9 mouse cellular contexts compared by ENCODE assay signal in the genomic region with DNA sequence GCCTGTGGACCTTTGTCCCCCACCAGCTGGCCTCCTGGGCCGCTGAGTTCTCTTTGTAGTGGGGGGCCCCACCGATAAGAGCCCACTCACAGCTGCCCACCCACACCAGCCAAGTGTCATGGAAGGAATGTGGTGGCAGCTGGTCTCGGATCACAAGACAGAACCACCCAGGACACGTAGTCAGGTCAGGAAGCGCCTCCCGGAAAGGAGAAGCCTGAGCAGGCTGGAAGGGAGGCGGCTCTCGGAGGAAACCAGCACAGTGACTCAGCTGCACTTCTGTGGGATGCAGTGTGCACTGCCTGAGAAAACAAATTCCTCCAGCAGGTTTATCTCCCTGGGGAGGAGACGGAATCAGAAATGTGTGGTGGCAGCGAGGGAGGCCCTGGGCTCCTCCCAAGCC.
DNase-seq lines count a peak whose midpoint lies in the region; ATAC-seq and TF ChIP-seq lines count a peak whose summit lies in the region.
"Had no signal": no experiment of that assay in that cellular context is flagged by ENCODE, and none has a peak within 500 bp of the region (broad histone marks: within the 10 kb centered on the region; RNA-seq: fewer than 3 reads in every experiment).

No protein-coding gene starts in this region.

- no peak overlapping the region for H3K27ac ChIP-seq in liver, embryonic 16.5 days (ENCODE audit: low read length)
- no peak overlapping the region for H3K27ac ChIP-seq in neural tube, embryonic 15.5 days (replicated peaks)
- H3K27ac ChIP-seq in hindbrain, embryonic 16.5 days (ENCODE audit: low read depth, low read length): no peak overlapping the region
- H3K27ac ChIP-seq: embryonic facial prominence, embryonic 12.5 days; lung, embryonic 15.5 days had no signal

- H3K4me1 ChIP-seq in liver, embryonic 16.5 days (ENCODE audit: control insufficient read depth, low read depth, low read length): peaks cover 4% of the 10 kb centered on the region
- peaks cover 15% of the 10 kb centered on the region for H3K4me1 ChIP-seq in neural tube, embryonic 15.5 days
- H3K4me1 ChIP-seq in hindbrain, embryonic 16.5 days (ENCODE audit: control insufficient read depth, insufficient read depth, low read depth, low read length): peaks cover 10% of the 10 kb centered on the region
- H3K4me1 ChIP-seq: embryonic facial prominence, embryonic 12.5 days had no signal

- intact Hi-C loops in heart, postnatal 10 days (cut with DNase I): loop anchor here (2.0 to 5.0 kb wide), 2 partner anchors 87 to 218 kb away; partner anchors contain the start of gene Mef2a

- H3K9ac ChIP-seq in liver, embryonic 16.5 days (ENCODE audit: low read depth, low read length): no peak overlapping the region
- H3K9ac ChIP-seq in neural tube, embryonic 15.5 days (replicated peaks): no peak overlapping the region
- H3K9ac ChIP-seq in hindbrain, embryonic 16.5 days (ENCODE audit: low read depth, low read length): no peak overlapping the region
- H3K9ac ChIP-seq: embryonic facial prominence, embryonic 12.5 days; lung, embryonic 15.5 days had no signal

- no peaks in the 10 kb centered on the region for H3K27me3 ChIP-seq in C2C12 (ENCODE audit: control insufficient read depth, insufficient read depth, insufficient read length)
- H3K27me3 ChIP-seq in liver, embryonic 16.5 days (ENCODE audit: control insufficient read depth, insufficient read depth, low read depth, low read length): no peaks in the 10 kb centered on the region
- H3K27me3 ChIP-seq in neural tube, embryonic 15.5 days (replicated peaks): no peaks in the 10 kb centered on the region
- no peaks in the 10 kb centered on the region for H3K27me3 ChIP-seq in hindbrain, embryonic 16.5 days (replicated peaks; ENCODE audit: control insufficient read depth, insufficient read depth, low read length)
- H3K27me3 ChIP-seq: lung, embryonic 15.5 days had no signal

- no peak overlapping the region for H3ac ChIP-seq in C2C12 (ENCODE audit: control insufficient read depth, insufficient read length, low read depth)

- no peaks in the 10 kb centered on the region for H3K36me3 ChIP-seq in C2C12 (ENCODE audit: control insufficient read depth, insufficient read depth)
- H3K36me3 ChIP-seq in liver, embryonic 16.5 days (ENCODE audit: control insufficient read depth, insufficient read depth): no peaks in the 10 kb centered on the region
- H3K36me3 ChIP-seq in neural tube, embryonic 15.5 days: no peaks in the 10 kb centered on the region
- no peaks in the 10 kb centered on the region for H3K36me3 ChIP-seq in hindbrain, embryonic 16.5 days (ENCODE audit: control insufficient read depth, insufficient read depth, low read length)
- H3K36me3 ChIP-seq: embryonic facial prominence, embryonic 12.5 days; lung, embryonic 15.5 days had no signal

- H3K9me3 ChIP-seq in liver, embryonic 16.5 days (replicated peaks; ENCODE audit: control insufficient read depth, low read length): no peaks in the 10 kb centered on the region
- no peaks in the 10 kb centered on the region for H3K9me3 ChIP-seq in neural tube, embryonic 15.5 days (replicated peaks)
- no peaks in the 10 kb centered on the region for H3K9me3 ChIP-seq in hindbrain, embryonic 16.5 days (ENCODE audit: control insufficient read depth, low read length)
- H3K9me3 ChIP-seq: embryonic facial prominence, embryonic 12.5 days; lung, embryonic 15.5 days had no signal

- no peaks in the 10 kb centered on the region for H3K79me2 ChIP-seq in C2C12 (ENCODE audit: control insufficient read depth, insufficient read depth)

- H3K79me3 ChIP-seq in C2C12 (ENCODE audit: low read depth): no peaks in the 10 kb centered on the region

- peak; percentile 35 for DNase-seq in ZHBTc4 (ENCODE audit: low read depth, low spot score)
- peak; percentile 59 to 61 for DNase-seq in heart, postnatal 10 days
- DNase-seq in thymus, postnatal 25 days: no peak

- ATAC-seq in liver, embryonic 16.5 days (ENCODE audit: low read depth): 0 out of 2 replicates have a peak, but pooled peaks have one; percentile 17
- ATAC-seq in neural tube, embryonic 15.5 days (ENCODE audit: low FRiP score): no peak
- no peak for ATAC-seq in hindbrain, embryonic 16.5 days

- no peak for TF ChIP-seq CTCF in C2C12 (IDR thresholded peaks at IDR 0.05; ENCODE audit: control insufficient read depth, insufficient read depth, insufficient read length)

- H3K4me3 ChIP-seq in C2C12 (ENCODE audit: insufficient read depth, poor library complexity, severe bottlenecking): no peak overlapping the region
- H3K4me3 ChIP-seq in liver, embryonic 16.5 days (ENCODE audit: low read depth, low read length): no peak overlapping the region
- no peak overlapping the region for H3K4me3 ChIP-seq in neural tube, embryonic 15.5 days (replicated peaks)
- no peak overlapping the region for H3K4me3 ChIP-seq in hindbrain, embryonic 16.5 days (ENCODE audit: low read length)
- H3K4me3 ChIP-seq: embryonic facial prominence, embryonic 12.5 days; lung, embryonic 15.5 days had no signal

- no peak overlapping the region for H3K4me2 ChIP-seq in liver, embryonic 16.5 days (ENCODE audit: low read depth, low read length)
- no peak overlapping the region for H3K4me2 ChIP-seq in neural tube, embryonic 15.5 days
- H3K4me2 ChIP-seq in hindbrain, embryonic 16.5 days (ENCODE audit: low read length): no peak overlapping the region
- H3K4me2 ChIP-seq: embryonic facial prominence, embryonic 12.5 days; lung, embryonic 15.5 days had no signal

- 19% methylated on average over 10 of the region's 10 CpGs for WGBS in liver, embryonic 16.5 days (ENCODE audit: insufficient replicate concordance)
- 85% methylated on average over 10 of the region's 10 CpGs for WGBS in neural tube, embryonic 15.5 days
- 85% methylated on average over 10 of the region's 10 CpGs for WGBS in hindbrain, embryonic 16.5 days

TF ChIP-seq in C2C12, 6 proteins besides CTCF, POLR2A, EP300 and RAD21:
- no peak for TF ChIP-seq CEBPB (IDR thresholded peaks at IDR 0.05; ENCODE audit: low read depth)
- no peak for TF ChIP-seq MYOG (IDR thresholded peaks at IDR 0.05; ENCODE audit: control insufficient read depth, extremely low read depth, insufficient read length)
- TF ChIP-seq USF1 (IDR thresholded peaks at IDR 0.05; ENCODE audit: low read depth): no peak
- peak; percentile 52 for TF ChIP-seq MAX (IDR thresholded peaks at IDR 0.05)
- TF ChIP-seq MYOD1 (IDR thresholded peaks at IDR 0.05; ENCODE audit: control insufficient read depth, insufficient read length, low read depth): peak; percentile 76
- TF ChIP-seq FOSL1 (IDR thresholded peaks at IDR 0.05; ENCODE audit: insufficient read depth, low read length, poor library complexity, severe bottlenecking): peak; percentile 8
TF ChIP-seq in C2C12: peak in this region for 3.
